Mouse (Mus musculus) E14TG2a.4 (cell line): Measurements from ENCODE around the gene AC161166.1.
"Not testable (repeated sequence)": the region's sequence is repeated elsewhere in the genome, so short reads cannot be mapped to it uniquely, and the experiment has no call there.

Source experiments
- H3K27me3 ChIP-seq: 2 replicates; pipeline ENCODE4 v1.6.1; 2014; ENCODE audit warnings: low read length, control low read depth; ENCODE audit not compliant: insufficient read depth
- H3K36me3 ChIP-seq: 2 replicates; pipeline ENCODE4 v1.6.1; 2014; ENCODE audit warnings: low read length, control low read depth; ENCODE audit not compliant: insufficient read depth
- H3K4me1 ChIP-seq: replicated peaks from 2 replicates; pipeline ENCODE4 v1.6.1; 2014; ENCODE audit warnings: low read depth, low read length, control low read depth
- H3K4me3 ChIP-seq: replicated peaks from 2 replicates; pipeline ENCODE4 v1.5.1; 2014; ENCODE audit warnings: mild to moderate bottlenecking, low read length
- H3K9me3 ChIP-seq: 2 replicates; pipeline ENCODE4 v1.6.1; 2014; ENCODE audit warnings: low read length, control low read depth
- CTCF ChIP-seq: conservative IDR thresholded peaks from 2 replicates; pipeline ENCODE4 v1.5.1; 2014; ENCODE audit warnings: low read length
- NANOG ChIP-seq: IDR thresholded peaks from 2 replicates; pipeline ENCODE4 v1.6.1; 2014; ENCODE audit warnings: borderline replicate concordance, low read length, mixed read lengths
- POU5F1 ChIP-seq: IDR thresholded peaks from 2 replicates; pipeline ENCODE4 v1.6.1; 2014; ENCODE audit warnings: low read length, borderline replicate concordance

Gene AC161166.1

GRCm38 (mm10) chr7:24531211-24531971, 19.1 kb upstream of the AC161166.1 start:
- peaks cover 61% of the 10 kb centered on the region for H3K4me1 ChIP-seq
- peak overlapping the region; percentile 85 for H3K4me3 ChIP-seq
- peaks cover 22% of the 10 kb centered on the region for H3K27me3 ChIP-seq
- peaks cover 10% of the 10 kb centered on the region for H3K36me3 ChIP-seq
- H3K9me3 ChIP-seq, result no peaks in the 10 kb centered on the region
- no peak for TF ChIP-seq POU5F1
- TF ChIP-seq NANOG, result no peak
- TF ChIP-seq CTCF, result peak; percentile 31

GRCm38 (mm10) chr7:24530062-24530931, 18.0 kb upstream of the AC161166.1 start, which contains the start of gene Irgq:
TSS of gene Irgq (plus strand) at chr7:24530689.
- no peaks in the 10 kb centered on the region for H3K9me3 ChIP-seq
- H3K4me1 ChIP-seq, result peaks cover 55% of the 10 kb centered on the region
- H3K4me3 ChIP-seq, result peak within 1 kb of the TSS; percentile 85
- peaks cover 19% of the 10 kb centered on the region for H3K27me3 ChIP-seq
- TF ChIP-seq NANOG (no peak), POU5F1 (no peak), CTCF (no peak)
- H3K36me3 ChIP-seq, result peaks cover 10% of the 10 kb centered on the region

- Histone ChIP-seq H3K27me3 (peaks cover 12% of the 10 kb centered on the region), H3K4me1 (peaks cover 52% of the 10 kb centered on the region), H3K9me3 (no peaks in the 10 kb centered on the region), H3K36me3 (peaks cover 5% of the 10 kb centered on the region), H3K4me3 (peak overlapping the region; percentile 85)
- no peak for TF ChIP-seq CTCF
- no peak for TF ChIP-seq NANOG
- TF ChIP-seq POU5F1, result no peak
These were observed 17.3 kb upstream of the AC161166.1 start for GRCm38 (mm10) chr7:24529580-24529979.

- Histone ChIP-seq H3K27me3 (peaks cover 11% of the 10 kb centered on the region), H3K4me1 (peaks cover 47% of the 10 kb centered on the region), H3K4me3 (no peak overlapping the region), H3K9me3 (no peaks in the 10 kb centered on the region), H3K36me3 (peaks cover 5% of the 10 kb centered on the region)
- no peak for TF ChIP-seq CTCF
- no peak for TF ChIP-seq NANOG
- TF ChIP-seq POU5F1, result no peak
These were observed 16.6 kb upstream of the AC161166.1 start for GRCm38 (mm10) chr7:24528861-24529260.

- no peaks in the 10 kb centered on the region for H3K9me3 ChIP-seq
These were observed 13.6 kb upstream of the AC161166.1 start for GRCm38 (mm10) chr7:24525686-24526420.

GRCm38 (mm10) chr7:24524978-24525377, 12.7 kb upstream of the AC161166.1 start:
- Histone ChIP-seq H3K4me3 (no peak overlapping the region), H3K27me3 (peaks cover 4% of the 10 kb centered on the region; the same call in 1 of the 2 replicates), H3K4me1 (peaks cover 43% of the 10 kb centered on the region), H3K9me3 (no peaks in the 10 kb centered on the region), H3K36me3 (peaks cover 13% of the 10 kb centered on the region)
- no peak for TF ChIP-seq NANOG
- TF ChIP-seq CTCF, result no peak; the same call in 1 of the 2 replicates
- no peak for TF ChIP-seq POU5F1

More at GRCm38 (mm10) chr7:24525686-24526420, 13.6 kb upstream of the AC161166.1 start:
- TF ChIP-seq CTCF, result no peak
- TF ChIP-seq NANOG, result no peak
- TF ChIP-seq POU5F1, result no peak
- Histone ChIP-seq H3K36me3 (peaks cover 7% of the 10 kb centered on the region), H3K27me3 (peaks cover 4% of the 10 kb centered on the region; the same call in 1 of the 2 replicates), H3K4me3 (no peak overlapping the region), H3K4me1 (peaks cover 39% of the 10 kb centered on the region)

- Histone ChIP-seq H3K27me3 (peaks cover 4% of the 10 kb centered on the region; the same call in 1 of the 2 replicates), H3K4me3 (no peak overlapping the region), H3K4me1 (peaks cover 42% of the 10 kb centered on the region), H3K36me3 (peaks cover 13% of the 10 kb centered on the region), H3K9me3 (no peaks in the 10 kb centered on the region)
- TF ChIP-seq POU5F1 (no peak), CTCF (no peak), NANOG (no peak)
These were observed 11.5 kb upstream of the AC161166.1 start for GRCm38 (mm10) chr7:24523723-24524122.

- peaks cover 13% of the 10 kb centered on the region for H3K36me3 ChIP-seq
- peaks cover 51% of the 10 kb centered on the region for H3K4me1 ChIP-seq
- peaks cover 4% of the 10 kb centered on the region; the same call in 1 of the 2 replicates for H3K27me3 ChIP-seq
- TF ChIP-seq POU5F1 (no peak), CTCF (no peak), NANOG (no peak)
- no peaks in the 10 kb centered on the region for H3K9me3 ChIP-seq
- no peak overlapping the region for H3K4me3 ChIP-seq
These were observed 10.6 kb upstream of the AC161166.1 start for GRCm38 (mm10) chr7:24522805-24523204.

GRCm38 (mm10) chr7:24520054-24520453, 7.8 kb upstream of the AC161166.1 start:
- Histone ChIP-seq H3K36me3 (peaks cover 23% of the 10 kb centered on the region), H3K4me1 (peaks cover 76% of the 10 kb centered on the region)
- H3K4me3 ChIP-seq, H3K27me3 ChIP-seq, H3K9me3 ChIP-seq: not testable (repeated sequence)
